Comparison of ENCODE assay signal across 9 mouse cellular contexts in the genomic region with DNA sequence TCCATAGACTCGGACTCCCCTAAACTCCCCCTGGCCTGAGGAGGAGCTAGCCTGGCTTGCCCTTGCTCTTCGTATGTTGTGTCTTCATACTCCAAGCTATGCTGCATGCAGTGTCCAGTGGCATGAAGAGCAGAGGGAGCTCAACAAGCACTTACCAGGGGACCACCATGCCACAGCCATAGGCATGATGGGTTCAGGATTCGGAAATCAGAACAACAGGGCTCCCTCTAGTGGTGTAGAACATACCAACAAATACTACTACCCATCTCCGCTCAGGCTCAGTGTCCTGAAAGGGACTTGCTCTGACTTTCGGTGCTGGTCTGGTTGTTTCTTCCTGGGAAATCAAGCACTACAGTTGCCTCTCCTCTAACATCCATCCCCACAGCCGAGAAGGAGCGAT.
A peak's percentile ranks its signal among the peaks of the same experiment; 100 is the strongest.
DNase-seq lines count a peak whose midpoint lies in the region; ATAC-seq lines count a peak whose summit lies in the region.
"Had no signal": no experiment of that assay in that cellular context is flagged by ENCODE, and none has a peak within 500 bp of the region (broad histone marks: within the 10 kb centered on the region; RNA-seq: fewer than 3 reads in every experiment).

No protein-coding gene starts in this region.

- H3K27me3 ChIP-seq in hindbrain, embryonic 13.5 days, result no peaks in the 10 kb centered on the region
- no peaks in the 10 kb centered on the region for H3K27me3 ChIP-seq in stomach, embryonic 16.5 days (ENCODE audit: control insufficient read depth, insufficient read depth, low read length)
- H3K27me3 ChIP-seq: embryonic facial prominence, embryonic 12.5 days had no signal

- WGBS in hindbrain, embryonic 13.5 days, result 44% methylated on average over 7 of the region's 7 CpGs
- 50% methylated on average over 7 of the region's 7 CpGs for WGBS in stomach, embryonic 16.5 days

- intact Hi-C loops in left cerebral cortex, postnatal 14 days (cut with DNase I), result loop anchor here (10.0 kb wide), 1 partner anchor 211 kb away; no protein-coding TSS in a partner anchor
- intact Hi-C loops in left cerebral cortex, postnatal 4 days (cut with DNase I), result loop anchor here (5.0 kb wide), 1 partner anchor 208 kb away; no protein-coding TSS in a partner anchor

- no peaks in the 10 kb centered on the region for H3K9me3 ChIP-seq in hindbrain, embryonic 13.5 days
- H3K9me3 ChIP-seq in stomach, embryonic 16.5 days (replicated peaks; ENCODE audit: control insufficient read depth, low read length), result no peaks in the 10 kb centered on the region
- H3K9me3 ChIP-seq: embryonic facial prominence, embryonic 12.5 days had no signal

- no peak overlapping the region for H3K9ac ChIP-seq in hindbrain, embryonic 13.5 days
- H3K9ac ChIP-seq in stomach, embryonic 16.5 days (ENCODE audit: low read length), result no peak overlapping the region
- H3K9ac ChIP-seq: embryonic facial prominence, embryonic 12.5 days had no signal

- ATAC-seq in hindbrain, embryonic 13.5 days (ENCODE audit: low FRiP score), result 0 out of 2 replicates have a peak, but pooled peaks have one; percentile 64
- ATAC-seq in stomach, embryonic 16.5 days (ENCODE audit: insufficient read depth, low FRiP score), result peak; percentile 56; the same call in 1 of the 2 replicates

- DNase-seq in left cerebral cortex, postnatal 14 days (ENCODE audit: low spot score in 2 of 2), result peak; percentile 55 to 60
- no peak for DNase-seq in left cerebral cortex, postnatal 4 days
- DNase-seq in Muller cell, postnatal 12 days (ENCODE audit: inconsistent ontology term), result peak; percentile 22
- peak; percentile 38 for DNase-seq in embryo, embryonic 11.5 days (ENCODE audit: low read depth, low spot score)
- DNase-seq in lung, postnatal 10 days, result peak; percentile 63
- no peak for DNase-seq in adrenal gland, adult 8-10 months

- H3K36me3 ChIP-seq in hindbrain, embryonic 13.5 days, result no peaks in the 10 kb centered on the region; the same call in 1 of the 2 replicates
- no peaks in the 10 kb centered on the region for H3K36me3 ChIP-seq in stomach, embryonic 16.5 days (ENCODE audit: control insufficient read depth, insufficient read depth, low read length)
- H3K36me3 ChIP-seq: embryonic facial prominence, embryonic 12.5 days had no signal

- H3K4me1 ChIP-seq in hindbrain, embryonic 13.5 days (replicated peaks), result peaks cover 25% of the 10 kb centered on the region
- H3K4me1 ChIP-seq in stomach, embryonic 16.5 days (ENCODE audit: control insufficient read depth, insufficient read depth, low read length), result no peaks in the 10 kb centered on the region

- no peak overlapping the region for H3K4me2 ChIP-seq in hindbrain, embryonic 13.5 days
- H3K4me2 ChIP-seq in stomach, embryonic 16.5 days (ENCODE audit: low read depth, low read length), result no peak overlapping the region
- H3K4me2 ChIP-seq: embryonic facial prominence, embryonic 12.5 days had no signal

- no peak overlapping the region for H3K4me3 ChIP-seq in hindbrain, embryonic 13.5 days
- H3K4me3 ChIP-seq in stomach, embryonic 16.5 days (replicated peaks; ENCODE audit: low read length), result no peak overlapping the region
- H3K4me3 ChIP-seq: embryonic facial prominence, embryonic 12.5 days had no signal

- H3K27ac ChIP-seq in hindbrain, embryonic 13.5 days, result no peak overlapping the region
- H3K27ac ChIP-seq in stomach, embryonic 16.5 days (ENCODE audit: low read length), result no peak overlapping the region
- H3K27ac ChIP-seq: embryonic facial prominence, embryonic 12.5 days had no signal

Comparison
In these comparisons a context has a peak if more than half of its experiments do, and no peak if none do; other contexts are left out.
1. DNase-seq: peak in left cerebral cortex, postnatal 14 days (2 of 2), Muller cell, postnatal 12 days (single experiment), embryo, embryonic 11.5 days (single experiment) and lung, postnatal 10 days (single experiment); none in left cerebral cortex, postnatal 4 days (single experiment) and adrenal gland, adult 8-10 months (single experiment).